ENCODE assay signal across 19 mouse cellular contexts in the genomic region with DNA sequence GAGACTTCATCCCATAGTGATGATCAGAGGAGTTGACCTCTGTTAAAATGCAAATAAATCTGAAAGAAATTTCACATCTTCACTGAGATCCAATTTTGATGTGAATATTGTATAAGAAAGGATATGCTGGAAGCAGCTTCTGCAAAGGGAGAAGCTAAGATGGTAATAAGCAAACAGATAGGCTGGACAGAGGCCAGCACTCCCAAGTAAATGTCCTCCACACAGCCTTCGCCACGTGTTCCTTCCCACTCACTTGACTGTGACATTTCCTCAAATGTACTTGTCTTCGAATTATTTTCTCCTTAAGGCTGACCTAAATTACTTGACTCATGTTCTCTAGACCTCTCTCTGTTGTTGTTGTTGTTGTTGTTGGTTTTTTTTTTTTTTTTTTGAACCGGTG.
DNase-seq lines count a peak whose midpoint lies in the region.
"Had no signal": no experiment of that assay in that cellular context is flagged by ENCODE, and none has a peak within 500 bp of the region (broad histone marks: within the 10 kb centered on the region; RNA-seq: fewer than 3 reads in every experiment).

No protein-coding gene starts in this region.

- peak; percentile 3 for DNase-seq in gastrocnemius, postnatal 10 days
- no peak for DNase-seq in gastrocnemius, postnatal 25 days
- peak; percentile 9 to 23 for DNase-seq in left cerebral cortex, postnatal 10 days (ENCODE audit: extremely low spot score in 1 of 2, low spot score in 2 of 2)
- no peak for DNase-seq in left cerebral cortex, adult 11 months (ENCODE audit: low spot score)
- peak; percentile 9 to 10 for DNase-seq in left cerebral cortex, postnatal 36 days (ENCODE audit: low spot score in 2 of 2)
- peak; percentile 48 for DNase-seq in telencephalon, adult 2 months (ENCODE audit: low read depth, low spot score)
- no peak for DNase-seq in kidney, postnatal 10 days
- DNase-seq: cerebellum, adult 11-12 months; cerebellum, postnatal 10 days; forebrain, postnatal 0 days; gastrocnemius, postnatal 36 days; heart, adult 2 months; heart, postnatal 14 days; kidney, postnatal 36 days; liver, embryonic 13.5 days; lung, adult 2 months; midbrain, embryonic 14.5 days; retina, postnatal 1 day; thymus, postnatal 14 days had no signal

- intact Hi-C loops in left cerebral cortex, postnatal 10 days (cut with DNase I), result no loop called here
- intact Hi-C loops in left cerebral cortex, postnatal 36 days (cut with DNase I), result no loop called here

Comparison
In these comparisons a context has a peak if more than half of its experiments do, and no peak if none do; other contexts are left out.
1. DNase-seq: peak in gastrocnemius, postnatal 10 days (single experiment), left cerebral cortex, postnatal 10 days (2 of 2), left cerebral cortex, postnatal 36 days (2 of 2) and telencephalon, adult 2 months (single experiment); none in gastrocnemius, postnatal 25 days (single experiment), left cerebral cortex, adult 11 months (single experiment) and kidney, postnatal 10 days (single experiment).